Mouse (Mus musculus): ENCODE data around the gene Slc39a1. TPM values are rescaled to one million over a fixed set of nuclear protein-coding genes. Genes with fewer than 3 reads are reported as not detected.

Slc39a1 gene
- total RNA-seq, 1 experiment, result 88.4 TPM

DNA sequence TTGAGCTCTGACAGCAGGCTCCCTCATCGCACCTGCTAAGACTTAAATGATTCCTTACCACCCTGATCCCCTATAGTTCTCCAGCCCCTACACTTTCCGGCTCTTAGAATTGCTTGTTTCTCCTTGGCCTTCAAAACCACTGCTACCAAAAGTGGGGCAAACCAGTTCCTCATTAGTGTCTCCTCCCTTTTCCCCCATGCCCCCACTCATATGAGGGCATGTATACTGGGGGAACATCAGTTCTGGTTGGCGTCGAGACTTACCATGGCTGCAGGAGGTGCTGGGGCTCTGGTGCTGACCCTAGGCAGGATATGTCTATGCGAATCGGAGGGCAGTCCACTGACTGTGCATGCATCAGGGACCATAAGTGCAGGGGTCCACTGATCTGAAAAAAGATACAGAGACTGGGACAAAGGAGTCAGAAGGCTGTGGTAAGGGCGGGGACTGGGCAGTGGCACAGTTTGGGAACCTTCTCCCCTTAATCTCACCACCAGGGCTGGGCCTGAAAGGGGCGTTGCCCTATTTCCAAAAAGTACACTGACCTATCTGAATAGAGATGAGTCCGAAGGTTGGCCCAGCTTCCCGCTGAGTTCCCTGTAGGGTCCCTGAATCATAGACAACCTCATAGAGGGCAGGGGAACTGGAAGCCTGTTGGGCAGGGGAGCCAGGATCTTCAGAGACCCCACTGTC is 6.2 kb upstream of the Slc39a1 start:
- in situ Hi-C loops (cut with MboI; ENCODE audit: low sequenced_read_pairs in 2 of 2, unreplicated experiment in 2 of 2), result no loop called here
- Histone ChIP-seq H3K9ac (ENCODE audit: insufficient read depth, low read depth, low read length, poor library complexity, severe bottlenecking) (no peak overlapping the region), H3K27ac (ENCODE audit: insufficient read depth, low read depth, low read length, poor library complexity, severe bottlenecking) (no peak overlapping the region), H3K9me3 (ENCODE audit: control insufficient read depth, insufficient read depth, low read depth, low read length) (no peaks in the 10 kb centered on the region), H3K4me3 (ENCODE audit: insufficient read depth in 1 of 2, low read depth in 1 of 2, low read length in 2 of 2, poor library complexity in 1 of 2, severe bottlenecking in 1 of 2) (no peak overlapping the region), H3K4me1 (ENCODE audit: control insufficient read depth in 2 of 2, insufficient read depth in 2 of 2, low read length in 2 of 2, poor library complexity in 1 of 2) (peaks cover 0 to 13% of the 10 kb centered on the region in 2 experiments; a peak in 2 of 4 replicates), H3K36me3 (ENCODE audit: control insufficient read depth, insufficient read depth, low read length, poor library complexity, severe bottlenecking) (no peaks in the 10 kb centered on the region)
- no peak for TF ChIP-seq MAFK (IDR thresholded peaks at IDR 0.05; ENCODE audit: insufficient read depth, low read depth, low read length)
- DNase-seq (ENCODE audit: low read depth, low spot score), result no peak

DNA sequence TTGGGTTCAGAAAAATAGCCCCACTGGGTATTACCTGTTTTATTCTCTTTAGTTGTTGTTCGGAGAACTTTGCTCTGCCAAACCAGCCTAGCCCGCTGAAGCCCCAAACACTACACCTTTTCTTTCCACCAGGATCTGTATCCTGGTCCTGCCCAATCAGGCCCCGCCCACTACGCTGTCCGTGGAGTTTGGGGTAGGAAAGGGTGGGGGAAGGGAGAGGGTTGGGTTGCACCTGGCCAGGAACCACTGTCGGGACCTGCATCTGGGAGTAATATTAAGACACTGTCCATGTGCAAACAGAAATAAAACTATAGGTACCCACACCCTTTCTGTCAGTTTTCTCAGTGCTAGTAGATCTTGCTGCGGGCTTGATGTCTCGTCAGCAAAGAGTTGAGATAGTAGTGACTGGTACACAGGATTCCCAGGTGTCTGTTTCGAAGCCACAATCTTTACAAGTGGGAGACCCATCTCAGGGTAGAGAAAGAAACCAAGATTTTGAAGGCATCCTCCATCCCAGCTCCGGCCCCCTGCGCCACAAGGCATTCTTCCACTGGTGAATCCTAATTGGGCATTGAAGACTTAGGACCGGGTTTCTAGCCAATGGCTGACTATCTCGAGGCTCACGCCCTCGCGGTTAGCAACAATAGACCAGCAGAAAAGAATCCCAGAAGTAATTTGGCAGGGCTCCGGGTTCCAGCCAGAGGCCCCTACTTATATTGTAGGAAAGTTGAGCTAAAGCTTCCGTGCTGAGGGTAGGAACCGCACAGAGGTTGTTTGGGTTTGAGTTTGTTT is 4.8 kb upstream of the Slc39a1 start, which contains the start of gene Creb3l4:
TSS of gene Creb3l4 (minus strand) at position 529 of the 792 bp plus-strand sequence.
- peak; percentile 75 for DNase-seq (ENCODE audit: low read depth, low spot score)
- TF ChIP-seq MAFK (IDR thresholded peaks at IDR 0.05; ENCODE audit: insufficient read depth, low read depth, low read length) (no peak), HCFC1 (IDR thresholded peaks at IDR 0.05; ENCODE audit: borderline replicate concordance, insufficient read depth, low read length) (no peak), ZNF384 (IDR thresholded peaks at IDR 0.05; ENCODE audit: low read depth, low read length) (no peak), ZC3H11A (IDR thresholded peaks at IDR 0.05; ENCODE audit: borderline replicate concordance, low read depth, low read length) (no peak), CHD2 (IDR thresholded peaks at IDR 0.05; ENCODE audit: low read depth, low read length) (no peak)
- H3K4me3 ChIP-seq (ENCODE audit: insufficient read depth in 1 of 2, low read depth in 1 of 2, low read length in 2 of 2, poor library complexity in 1 of 2, severe bottlenecking in 1 of 2), result peak within 1 kb of the TSS; percentile 26 to 37
- in situ Hi-C loops (cut with MboI; ENCODE audit: low sequenced_read_pairs in 2 of 2, unreplicated experiment in 2 of 2), result no loop called here
- H3K9me3 ChIP-seq (ENCODE audit: control insufficient read depth, insufficient read depth, low read depth, low read length), result no peaks in the 10 kb centered on the region
- H3K36me3 ChIP-seq (ENCODE audit: control insufficient read depth, insufficient read depth, low read length, poor library complexity, severe bottlenecking), result no peaks in the 10 kb centered on the region
- peak within 1 kb of the TSS; percentile 34 for H3K9ac ChIP-seq (ENCODE audit: insufficient read depth, low read depth, low read length, poor library complexity, severe bottlenecking)
- peaks cover 0 to 13% of the 10 kb centered on the region in 2 experiments; a peak in 2 of 4 replicates for H3K4me1 ChIP-seq (ENCODE audit: control insufficient read depth in 2 of 2, insufficient read depth in 2 of 2, low read length in 2 of 2, poor library complexity in 1 of 2)
- no peak within 1 kb of the TSS; the same call in 1 of the 2 replicates for H3K27ac ChIP-seq (ENCODE audit: insufficient read depth, low read depth, low read length, poor library complexity, severe bottlenecking)

DNA sequence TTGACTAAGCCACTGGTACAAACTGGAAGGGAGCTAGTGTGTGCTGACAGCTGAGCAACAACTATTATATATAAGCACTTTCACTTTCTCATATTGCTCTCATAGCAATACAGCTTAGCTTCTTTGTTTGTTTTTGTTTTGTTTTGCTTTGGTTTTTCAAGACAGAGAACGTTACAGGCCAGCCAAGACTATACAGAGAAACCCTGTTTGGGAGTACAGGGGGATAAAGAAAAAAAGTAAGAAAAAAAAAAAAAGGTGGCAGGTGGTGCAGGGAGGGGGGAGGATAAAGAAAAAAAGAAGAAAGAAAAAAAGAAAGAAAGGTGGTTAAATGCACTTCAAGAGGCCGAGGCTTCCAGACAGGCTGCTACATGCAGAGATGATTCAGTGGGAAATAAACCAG is 2.6 kb upstream of the Slc39a1 start:
- Histone ChIP-seq H3K4me3 (ENCODE audit: insufficient read depth in 1 of 2, low read depth in 1 of 2, low read length in 2 of 2, poor library complexity in 1 of 2, severe bottlenecking in 1 of 2) (no peak overlapping the region), H3K36me3 (ENCODE audit: control insufficient read depth, insufficient read depth, low read length, poor library complexity, severe bottlenecking) (no peaks in the 10 kb centered on the region), H3K27ac (ENCODE audit: insufficient read depth, low read depth, low read length, poor library complexity, severe bottlenecking) (no peak overlapping the region), H3K9ac (ENCODE audit: insufficient read depth, low read depth, low read length, poor library complexity, severe bottlenecking) (no peak overlapping the region), H3K9me3 (ENCODE audit: control insufficient read depth, insufficient read depth, low read depth, low read length) (no peaks in the 10 kb centered on the region), H3K4me1 (ENCODE audit: control insufficient read depth in 2 of 2, insufficient read depth in 2 of 2, low read length in 2 of 2, poor library complexity in 1 of 2) (peaks cover 0 to 13% of the 10 kb centered on the region in 2 experiments; a peak in 2 of 4 replicates)
- in situ Hi-C loops (cut with MboI; ENCODE audit: low sequenced_read_pairs in 2 of 2, unreplicated experiment in 2 of 2), result no loop called here
- TF ChIP-seq MAFK (IDR thresholded peaks at IDR 0.05; ENCODE audit: insufficient read depth, low read depth, low read length) (no peak), ZNF384 (IDR thresholded peaks at IDR 0.05; ENCODE audit: low read depth, low read length) (no peak), CHD2 (IDR thresholded peaks at IDR 0.05; ENCODE audit: low read depth, low read length) (no peak), HCFC1 (IDR thresholded peaks at IDR 0.05; ENCODE audit: borderline replicate concordance, insufficient read depth, low read length) (no peak), ZC3H11A (IDR thresholded peaks at IDR 0.05; ENCODE audit: borderline replicate concordance, low read depth, low read length) (no peak)
- no peak for DNase-seq (ENCODE audit: low read depth, low spot score)

DNA sequence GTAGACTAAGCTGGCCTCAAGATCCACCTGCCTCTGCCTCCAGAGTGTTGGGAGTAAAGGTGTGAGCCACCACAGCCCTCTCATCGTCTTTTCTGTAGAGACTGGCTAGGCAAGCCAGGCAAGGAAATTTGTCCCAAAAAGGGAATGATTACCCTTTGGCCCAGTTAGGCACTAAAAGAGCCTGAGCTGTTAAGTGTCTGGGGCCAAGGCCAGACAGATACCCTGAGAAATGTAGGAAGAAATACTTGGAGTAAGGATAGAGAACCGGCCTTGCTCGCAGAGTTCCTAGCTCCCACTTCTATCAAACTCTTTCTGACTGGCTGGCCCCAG is 377 bp upstream of the Slc39a1 start:
- TF ChIP-seq ZC3H11A (IDR thresholded peaks at IDR 0.05; ENCODE audit: borderline replicate concordance, low read depth, low read length) (no peak), HCFC1 (IDR thresholded peaks at IDR 0.05; ENCODE audit: borderline replicate concordance, insufficient read depth, low read length) (no peak), ZNF384 (IDR thresholded peaks at IDR 0.05; ENCODE audit: low read depth, low read length) (no peak), MAFK (IDR thresholded peaks at IDR 0.05; ENCODE audit: insufficient read depth, low read depth, low read length) (no peak), CHD2 (IDR thresholded peaks at IDR 0.05; ENCODE audit: low read depth, low read length) (no peak)
- H3K4me1 ChIP-seq (ENCODE audit: control insufficient read depth in 2 of 2, insufficient read depth in 2 of 2, low read length in 2 of 2, poor library complexity in 1 of 2), result peaks cover 0 to 7% of the 10 kb centered on the region in 2 experiments; a peak in 2 of 4 replicates
- peak overlapping the region; percentile 28 to 93 for H3K4me3 ChIP-seq (ENCODE audit: insufficient read depth in 1 of 2, low read depth in 1 of 2, low read length in 2 of 2, poor library complexity in 1 of 2, severe bottlenecking in 1 of 2)
- H3K9me3 ChIP-seq (ENCODE audit: control insufficient read depth, insufficient read depth, low read depth, low read length), result no peaks in the 10 kb centered on the region
- no peak for DNase-seq (ENCODE audit: low read depth, low spot score)
- peaks cover 11% of the 10 kb centered on the region for H3K36me3 ChIP-seq (ENCODE audit: control insufficient read depth, insufficient read depth, low read length, poor library complexity, severe bottlenecking)
- peak overlapping the region; percentile 74 for H3K27ac ChIP-seq (ENCODE audit: insufficient read depth, low read depth, low read length, poor library complexity, severe bottlenecking)
- in situ Hi-C loops (cut with MboI; ENCODE audit: low sequenced_read_pairs in 2 of 2, unreplicated experiment in 2 of 2), result no loop called here
- peak overlapping the region; percentile 49 for H3K9ac ChIP-seq (ENCODE audit: insufficient read depth, low read depth, low read length, poor library complexity, severe bottlenecking)

Data from ES-E14 (cell line).